Mouse (Mus musculus) stomach, embryonic 16.5 days (tissue): Measurements from ENCODE around the gene Arnt. TPM values are rescaled to one million over a fixed set of nuclear protein-coding genes. Genes with fewer than 3 reads are reported as not detected.

Source experiments
- ATAC-seq: fragments of 200-750 bp; cut with Nextera tagmentation; 2 replicates; pipeline ENCODE4 v1.8.0; 2017; ENCODE audit warnings: moderate number of reproducible peaks, moderate TSS enrichment; ENCODE audit not compliant: insufficient read depth, low FRiP score
- H3K27ac ChIP-seq: fragments of 300-500 bp; sonication (generic); 2 replicates; pipeline ENCODE4 v1.5.1; 2014; ENCODE audit warnings: low read length
- H3K27me3 ChIP-seq: fragments of 300-500 bp; sonication (generic); 2 replicates; pipeline ENCODE4 v1.6.1; 2014; ENCODE audit warnings: low read length, control low read depth, mixed read lengths; ENCODE audit not compliant: control insufficient read depth, insufficient read depth
- H3K36me3 ChIP-seq: fragments of 300-500 bp; sonication (generic); 2 replicates; pipeline ENCODE4 v1.6.1; 2014; ENCODE audit warnings: low read length; ENCODE audit not compliant: control insufficient read depth, insufficient read depth
- H3K4me1 ChIP-seq: fragments of 300-500 bp; sonication (generic); 2 replicates; pipeline ENCODE4 v1.6.1; 2014; ENCODE audit warnings: low read length, control low read depth, mixed read lengths; ENCODE audit not compliant: control insufficient read depth, insufficient read depth
- H3K4me2 ChIP-seq: fragments of 300-500 bp; sonication (generic); 2 replicates; pipeline ENCODE4 v1.6.1; 2014; ENCODE audit warnings: low read depth, low read length, mixed read lengths
- H3K4me3 ChIP-seq: fragments of 300-500 bp; sonication (generic); replicated peaks from 2 replicates; pipeline ENCODE4 v1.5.1; 2014; ENCODE audit warnings: mild to moderate bottlenecking, low read length
- H3K9ac ChIP-seq: fragments of 300-500 bp; sonication (generic); 2 replicates; pipeline ENCODE4 v1.6.1; 2014; ENCODE audit warnings: low read length
- H3K9me3 ChIP-seq: fragments of 300-500 bp; sonication (generic); replicated peaks from 2 replicates; pipeline ENCODE4 v1.6.1; 2016; ENCODE audit warnings: low read length, control low read depth; ENCODE audit not compliant: control insufficient read depth
- WGBS: fragments of 180-500 bp; shearing (Covaris S2); extraction: QIAGEN DNeasy Blood & Tissue Kit; methylation state at CpG from one replicate; pipeline ENCODE4 v1.1.7; 2014; 5-methylcytosine and 5-hydroxymethylcytosine counted together
- polyA plus RNA-seq: library from polyadenylated mRNA; unstranded; fragments of >200 nt; fragmentation: Nextera tagmentation; extraction: Ambion mirVana; gene quantifications from 2 replicates; pipeline ENCODE4 v1.2.1, GENCODE M21; 2015

Gene Arnt
- polyA plus RNA-seq, 1 experiment from 2014 or later, result 46.5 TPM

GRCm38 (mm10) chr3:95445311-95445710, 11.1 kb downstream of the Arnt start:
- Histone ChIP-seq H3K36me3 (no peaks in the 10 kb centered on the region; the same call in 1 of the 2 replicates), H3K4me3 (no peak overlapping the region), H3K9me3 (no peaks in the 10 kb centered on the region), H3K4me1 (0 out of 2 replicates have a peak, but pooled peaks cover 3% of the 10 kb centered on the region), H3K9ac (no peak overlapping the region), H3K27me3 (no peaks in the 10 kb centered on the region), H3K27ac (no peak overlapping the region), H3K4me2 (no peak overlapping the region)
- ATAC-seq, result no peak
- 80% methylated on average over 4 of the region's 4 CpGs for WGBS

- H3K27me3 ChIP-seq, result no peaks in the 10 kb centered on the region
- H3K4me1 ChIP-seq, result 0 out of 2 replicates have a peak, but pooled peaks cover under 1% of the 10 kb centered on the region
- no peak overlapping the region for H3K4me2 ChIP-seq
- no peak for ATAC-seq
- no peaks in the 10 kb centered on the region for H3K9me3 ChIP-seq
- no peak overlapping the region for H3K4me3 ChIP-seq
- H3K36me3 ChIP-seq, result peaks cover 4% of the 10 kb centered on the region; the same call in 1 of the 2 replicates
- H3K9ac ChIP-seq, result no peak overlapping the region
- H3K27ac ChIP-seq, result no peak overlapping the region
- WGBS, result 53% methylated on average over 1 of the region's 1 CpGs
Measured at GRCm38 (mm10) chr3:95450408-95450807, 16.2 kb downstream of the Arnt start.

GRCm38 (mm10) chr3:95450915-95451314, 16.7 kb downstream of the Arnt start:
- no peak overlapping the region for H3K4me2 ChIP-seq
- H3K27me3 ChIP-seq, result no peaks in the 10 kb centered on the region
- no peak for ATAC-seq
- H3K4me1 ChIP-seq, result no peaks in the 10 kb centered on the region
- no peaks in the 10 kb centered on the region for H3K9me3 ChIP-seq
- 83% methylated on average over 3 of the region's 3 CpGs for WGBS
- H3K27ac ChIP-seq, result no peak overlapping the region
- no peak overlapping the region for H3K9ac ChIP-seq
- H3K4me3 ChIP-seq, result no peak overlapping the region
- peaks cover 4% of the 10 kb centered on the region; the same call in 1 of the 2 replicates for H3K36me3 ChIP-seq

- Histone ChIP-seq H3K4me3 (no peak overlapping the region), H3K4me1 (no peaks in the 10 kb centered on the region), H3K9ac (no peak overlapping the region), H3K36me3 (0 out of 2 replicates have a peak, but pooled peaks cover 7% of the 10 kb centered on the region), H3K27ac (no peak overlapping the region), H3K4me2 (no peak overlapping the region), H3K27me3 (no peaks in the 10 kb centered on the region), H3K9me3 (no peaks in the 10 kb centered on the region)
- no peak for ATAC-seq
- 96% methylated on average over 5 of the region's 5 CpGs for WGBS
Measured at GRCm38 (mm10) chr3:95456367-95456766, 22.2 kb downstream of the Arnt start.

- Histone ChIP-seq H3K4me3 (no peak overlapping the region), H3K27ac (no peak overlapping the region), H3K9me3 (no peaks in the 10 kb centered on the region), H3K4me2 (no peak overlapping the region), H3K27me3 (no peaks in the 10 kb centered on the region), H3K36me3 (0 out of 2 replicates have a peak, but pooled peaks cover 7% of the 10 kb centered on the region), H3K9ac (no peak overlapping the region), H3K4me1 (no peaks in the 10 kb centered on the region)
- 65% methylated on average over 3 of the region's 3 CpGs for WGBS
- no peak for ATAC-seq
Measured at GRCm38 (mm10) chr3:95457758-95458157, 23.6 kb downstream of the Arnt start.

GRCm38 (mm10) chr3:95459381-95459780, 25.2 kb downstream of the Arnt start:
- H3K27ac ChIP-seq, result no peak overlapping the region
- 0 out of 2 replicates have a peak, but pooled peaks cover 3% of the 10 kb centered on the region for H3K36me3 ChIP-seq
- WGBS, result 74% methylated on average over 1 of the region's 1 CpGs
- no peak overlapping the region for H3K4me3 ChIP-seq
- H3K27me3 ChIP-seq, result no peaks in the 10 kb centered on the region
- H3K9ac ChIP-seq, result no peak overlapping the region
- H3K4me1 ChIP-seq, result no peaks in the 10 kb centered on the region
- no peak overlapping the region for H3K4me2 ChIP-seq
- ATAC-seq, result no peak
- no peaks in the 10 kb centered on the region for H3K9me3 ChIP-seq

- no peaks in the 10 kb centered on the region for H3K27me3 ChIP-seq
- no peaks in the 10 kb centered on the region for H3K9me3 ChIP-seq
- no peak overlapping the region for H3K27ac ChIP-seq
- ATAC-seq, result no peak
- H3K4me1 ChIP-seq, result no peaks in the 10 kb centered on the region
- H3K4me2 ChIP-seq, result no peak overlapping the region
- no peak overlapping the region for H3K4me3 ChIP-seq
- H3K36me3 ChIP-seq, result 0 out of 2 replicates have a peak, but pooled peaks cover 3% of the 10 kb centered on the region
- H3K9ac ChIP-seq, result no peak overlapping the region
Measured at GRCm38 (mm10) chr3:95463852-95464251, 29.7 kb downstream of the Arnt start.

- ATAC-seq, result no peak
- Histone ChIP-seq H3K36me3 (peaks cover 25% of the 10 kb centered on the region), H3K9me3 (no peaks in the 10 kb centered on the region), H3K4me3 (no peak overlapping the region), H3K9ac (no peak overlapping the region), H3K4me2 (no peak overlapping the region), H3K4me1 (no peaks in the 10 kb centered on the region), H3K27ac (no peak overlapping the region), H3K27me3 (no peaks in the 10 kb centered on the region)
- 89% methylated on average over 1 of the region's 1 CpGs for WGBS
Measured at GRCm38 (mm10) chr3:95478966-95479365, 44.8 kb downstream of the Arnt start.

GRCm38 (mm10) chr3:95486421-95486820, 52.2 kb downstream of the Arnt start:
- no peaks in the 10 kb centered on the region for H3K4me1 ChIP-seq
- no peaks in the 10 kb centered on the region for H3K9me3 ChIP-seq
- no peak overlapping the region for H3K9ac ChIP-seq
- no peak overlapping the region for H3K27ac ChIP-seq
- no peaks in the 10 kb centered on the region for H3K27me3 ChIP-seq
- no peak overlapping the region for H3K4me3 ChIP-seq
- 75% methylated on average over 2 of the region's 2 CpGs for WGBS
- no peak overlapping the region for H3K4me2 ChIP-seq
- peaks cover 5% of the 10 kb centered on the region for H3K36me3 ChIP-seq
- no peak for ATAC-seq
